Mouse (Mus musculus): Measurements from ENCODE around the gene Gm37240.
A peak's percentile ranks its signal among the peaks of the same experiment; 100 is the strongest.

The Gm37240 gene

DNA sequence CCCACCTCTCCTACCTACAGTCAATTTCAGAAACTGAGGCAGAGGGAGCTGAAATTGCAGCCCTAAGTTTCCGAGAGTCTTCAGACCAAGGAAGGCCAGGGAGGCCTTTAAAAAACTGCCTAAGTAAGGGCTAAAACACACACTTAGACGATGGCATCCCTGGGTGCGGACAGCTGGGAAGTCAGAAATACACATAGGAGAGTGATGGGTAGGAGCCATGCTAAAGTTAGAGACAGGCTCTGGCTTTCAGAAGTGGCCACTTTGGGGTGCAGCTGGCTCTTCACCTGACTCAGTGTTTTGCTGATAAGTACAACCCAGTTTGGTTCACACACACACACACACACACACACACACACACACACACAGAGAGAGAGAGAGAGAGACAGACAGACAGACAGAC, 778.9 kb downstream of the Gm37240 start:
- DNase-seq = no peak

DNA sequence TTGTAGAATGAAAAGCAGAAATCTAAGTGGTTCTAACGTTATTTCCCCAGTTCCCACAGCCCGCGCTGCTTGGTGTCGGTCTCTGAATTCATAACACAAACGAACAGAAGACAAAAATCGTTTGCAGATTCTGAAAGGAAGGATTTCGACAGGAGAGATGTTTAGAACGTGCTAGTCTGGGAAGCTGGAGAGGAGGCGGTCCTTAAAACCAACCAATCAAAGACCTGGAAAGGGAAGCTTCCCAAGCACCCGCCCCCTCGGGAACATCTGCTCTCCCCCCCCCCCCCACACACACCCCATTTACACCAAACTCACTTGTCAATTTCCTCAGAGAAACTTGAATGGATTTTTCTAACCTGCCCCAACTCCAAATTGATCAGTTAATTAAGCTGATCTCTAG, 780.4 kb downstream of the Gm37240 start:
- no peak for DNase-seq

DNA sequence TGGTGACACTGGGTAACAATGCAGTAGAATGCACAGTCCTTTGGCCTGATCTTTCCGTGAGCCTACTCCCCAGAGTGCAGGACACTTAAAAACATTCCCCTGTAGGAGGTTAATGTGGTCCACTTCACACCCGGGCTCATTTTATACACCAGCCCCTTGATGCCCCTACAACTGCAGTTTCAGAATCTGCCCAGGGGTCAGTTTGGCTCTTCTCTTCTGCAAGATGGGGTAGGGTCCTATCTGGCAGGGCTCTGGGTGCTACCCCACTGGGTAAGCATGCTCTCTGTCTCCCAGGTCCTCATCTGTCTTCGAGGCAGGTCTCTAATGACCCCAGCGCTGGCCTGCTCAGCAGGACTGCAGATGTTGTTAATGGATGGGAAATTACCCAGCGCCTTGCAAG, 783.0 kb downstream of the Gm37240 start:
- DNase-seq = no peak

DNA sequence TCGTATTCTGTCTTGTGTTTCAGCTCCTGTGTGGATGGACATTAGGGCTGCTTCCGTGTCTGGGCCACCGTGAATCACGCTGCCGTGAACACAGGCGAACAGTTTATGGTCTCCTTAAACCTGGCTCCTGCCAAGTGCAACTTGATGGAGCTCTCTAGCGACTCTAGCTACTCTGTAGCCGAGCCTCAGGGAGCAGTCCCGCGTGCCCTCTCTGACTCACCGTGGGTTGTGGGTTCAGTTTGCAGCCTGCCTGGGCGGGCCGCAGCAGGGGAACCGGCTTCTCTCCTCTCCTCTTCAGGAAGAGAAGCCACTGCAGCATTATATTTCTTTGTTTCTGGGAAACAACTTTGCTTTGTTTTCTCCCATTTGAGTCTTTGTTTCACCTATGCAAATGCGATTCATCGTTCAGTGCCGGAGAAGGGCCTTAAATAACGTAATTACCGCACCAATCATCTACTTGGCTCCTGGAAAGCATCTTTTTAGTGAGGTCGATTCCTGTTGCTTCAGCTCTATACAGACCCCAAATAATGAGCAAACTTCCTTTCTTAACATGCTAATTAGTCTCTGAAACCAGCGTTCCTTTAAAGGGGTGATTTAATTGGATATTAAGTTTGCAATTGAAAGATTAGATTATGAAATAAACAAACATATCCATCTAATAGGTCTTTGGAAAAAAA, 806.3 kb downstream of the Gm37240 start:
- DNase-seq = peak; percentile 5

DNA sequence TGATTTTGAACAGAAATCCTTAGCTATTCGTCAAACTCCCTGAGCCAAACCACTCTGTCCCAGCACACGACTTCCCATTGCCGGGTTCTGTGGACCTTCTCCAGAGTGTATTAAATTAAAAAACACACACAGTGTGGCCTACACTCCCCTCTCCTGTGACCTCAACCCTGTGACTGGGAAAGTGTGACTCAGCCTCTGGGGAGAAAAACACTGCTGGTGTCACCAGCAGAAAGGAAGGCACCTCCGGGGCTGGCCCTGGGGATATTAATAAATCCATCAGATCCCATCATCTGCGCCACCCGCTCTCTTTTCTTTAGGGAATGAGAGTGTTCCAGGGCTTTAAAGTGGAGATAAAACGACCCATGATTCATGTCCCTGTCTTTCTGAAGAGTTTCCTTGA, 823.2 kb downstream of the Gm37240 start:
- no peak for DNase-seq

DNA sequence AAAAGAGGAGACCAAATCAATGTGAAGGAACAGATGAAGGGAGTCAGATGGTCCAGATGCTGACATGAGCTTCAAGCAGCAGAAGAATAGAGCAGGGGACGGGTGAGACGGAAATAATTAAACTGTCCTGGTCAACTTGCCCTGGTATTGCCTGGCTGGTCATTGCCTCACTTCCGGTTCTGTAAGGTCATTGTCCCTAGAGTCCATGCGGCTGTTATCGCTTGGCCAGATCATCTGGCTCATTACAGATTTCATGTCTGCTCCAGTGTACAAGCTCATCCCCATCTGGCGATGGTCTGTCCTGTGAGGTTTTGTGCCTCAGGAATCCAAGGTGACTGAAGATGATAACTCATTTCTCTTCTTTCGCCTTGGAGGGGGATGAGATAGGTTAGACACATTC, 827.2 kb downstream of the Gm37240 start:
- DNase-seq = no peak

DNA sequence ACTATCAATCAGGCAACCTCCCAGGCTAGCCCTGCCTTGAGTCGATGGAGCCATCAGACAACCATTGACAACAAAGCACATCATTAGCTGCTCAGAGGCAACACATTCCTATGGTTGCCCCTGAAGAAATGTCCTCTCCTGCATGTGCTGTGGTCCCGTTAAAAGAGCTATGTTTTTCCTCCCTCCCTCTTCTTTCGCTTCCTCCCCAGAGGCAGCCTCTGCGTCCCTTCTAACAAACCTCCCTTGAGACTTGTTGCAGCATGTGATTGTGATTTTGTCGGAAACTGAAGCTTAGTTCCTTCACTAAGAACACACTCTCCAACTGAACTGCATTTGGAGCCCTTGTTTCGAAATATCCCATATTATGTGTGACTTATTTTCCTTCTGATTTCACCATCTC, 830.1 kb downstream of the Gm37240 start:
- no peak for DNase-seq

DNA sequence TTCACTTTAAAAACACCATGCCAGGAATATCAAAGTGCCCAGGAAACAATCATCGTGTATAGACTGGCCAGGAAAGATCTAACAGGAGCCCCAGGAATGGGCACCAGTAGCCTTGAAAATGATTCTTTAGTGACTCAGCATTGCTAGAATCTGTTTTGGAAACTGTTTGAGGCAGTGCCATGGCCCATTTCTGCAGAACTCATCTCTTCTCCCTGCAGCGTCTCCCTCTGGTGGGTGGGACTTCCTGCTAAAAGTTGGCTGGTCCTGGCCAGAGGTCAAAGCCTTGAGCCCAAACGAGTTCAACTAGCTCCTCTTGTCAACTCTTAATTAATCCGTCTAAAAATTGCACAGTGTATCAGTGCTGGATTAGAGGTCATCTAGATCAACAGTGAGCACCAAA, 833.8 kb downstream of the Gm37240 start:
- no peak for DNase-seq

DNA sequence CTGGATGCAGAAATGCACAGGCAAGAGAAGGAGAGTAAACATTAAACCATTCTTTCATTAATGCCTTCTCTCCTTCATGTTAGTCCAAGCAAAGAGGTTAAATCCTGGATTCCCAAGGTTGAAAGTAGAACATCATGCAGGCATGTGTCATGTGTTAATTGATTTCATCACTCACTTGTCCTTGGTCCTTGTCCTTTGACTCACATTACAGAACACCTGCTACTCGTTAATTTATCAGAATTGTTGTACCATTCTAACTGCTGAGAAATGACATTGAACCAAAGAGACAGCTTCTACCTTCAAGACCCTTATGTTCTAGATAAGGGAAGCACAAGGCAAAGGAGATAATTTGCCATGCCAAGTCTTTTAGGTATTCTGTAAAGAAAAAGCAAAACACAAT, 835.1 kb downstream of the Gm37240 start:
- DNase-seq = no peak

DNA sequence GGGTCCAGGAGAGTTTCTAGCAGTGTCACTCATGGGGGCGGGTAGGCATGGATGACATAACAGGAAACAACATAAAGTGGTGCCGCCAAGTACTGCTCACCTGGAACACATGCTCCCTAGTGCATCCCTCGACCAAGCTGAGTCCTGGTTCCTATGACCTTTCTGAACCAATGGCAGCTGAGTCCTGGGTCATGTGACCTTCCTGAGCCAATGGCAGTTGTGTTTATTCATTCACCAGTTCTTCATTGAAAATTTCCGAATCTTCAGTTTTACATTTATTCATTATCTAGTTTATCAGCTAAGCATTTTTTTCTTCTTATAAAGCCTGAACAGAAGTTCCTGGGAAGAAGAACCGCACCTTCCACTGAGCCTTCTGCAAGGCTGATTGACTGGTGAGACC, 838.7 kb downstream of the Gm37240 start:
- no peak for DNase-seq

DNA sequence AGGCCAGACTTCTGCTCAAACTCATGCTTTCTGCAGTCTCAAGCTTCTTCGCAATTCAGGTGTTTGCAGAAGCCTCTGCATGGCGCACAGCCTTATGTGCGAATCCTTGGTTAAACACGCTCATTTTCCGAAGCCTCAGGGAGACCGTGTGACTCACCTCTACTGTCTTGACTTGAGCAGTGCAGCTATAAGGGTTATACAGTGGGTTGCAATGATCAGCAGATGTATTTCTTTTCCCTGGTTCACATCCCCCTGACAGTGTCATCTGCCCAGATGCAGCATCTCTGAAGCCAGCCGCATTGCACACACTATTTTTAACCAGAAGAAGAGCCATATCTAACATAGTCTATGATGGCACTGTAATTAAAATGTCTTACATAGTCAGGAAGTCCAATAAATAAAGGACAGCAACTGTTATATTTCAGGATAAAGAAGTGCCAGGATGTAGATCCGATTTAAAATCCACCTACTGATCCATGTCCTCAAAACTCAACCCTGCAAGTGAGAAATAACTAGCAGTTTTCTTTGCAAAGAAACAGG, 843.6 kb downstream of the Gm37240 start:
- DNase-seq = no peak

DNA sequence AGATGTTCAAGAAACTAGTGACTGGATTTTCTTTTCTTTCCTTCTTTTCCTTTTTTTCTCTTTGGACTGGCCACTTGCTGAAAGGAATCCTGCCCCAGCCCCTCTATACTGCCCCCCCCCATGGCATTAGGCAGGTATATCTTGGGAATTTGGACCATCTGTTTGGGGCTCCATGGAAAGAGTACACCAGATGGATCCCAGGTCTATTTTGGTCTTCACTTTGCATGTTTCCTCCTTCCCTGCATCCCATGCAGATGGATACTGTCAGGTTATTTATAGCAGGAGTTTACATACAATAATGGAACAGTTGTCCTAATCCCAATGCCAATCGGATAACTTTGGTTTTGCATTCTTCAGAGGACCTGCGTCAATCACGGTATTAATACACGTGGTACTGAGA, 845.2 kb downstream of the Gm37240 start:
- no peak for DNase-seq

DNA sequence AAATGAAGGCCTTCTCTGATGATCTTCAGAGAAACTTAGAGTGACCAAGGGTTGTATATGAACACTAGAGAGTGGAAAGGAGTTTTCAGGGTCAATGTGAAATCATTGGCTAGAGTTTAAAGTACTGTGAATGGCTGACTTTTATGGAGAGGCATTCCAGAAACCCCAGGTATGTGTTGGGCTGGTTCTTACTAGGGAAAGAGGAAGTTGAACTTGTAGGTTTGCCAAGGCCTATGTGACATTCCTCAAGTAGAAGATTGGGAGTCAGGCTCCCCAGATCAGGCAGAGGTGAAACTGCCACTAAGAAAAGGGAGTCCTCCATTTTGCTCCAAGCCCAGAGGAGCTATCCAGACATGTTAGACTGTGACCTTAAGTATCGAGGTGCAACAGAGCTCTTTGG, 858.2 kb downstream of the Gm37240 start:
- DNase-seq = peak; percentile 58

DNA sequence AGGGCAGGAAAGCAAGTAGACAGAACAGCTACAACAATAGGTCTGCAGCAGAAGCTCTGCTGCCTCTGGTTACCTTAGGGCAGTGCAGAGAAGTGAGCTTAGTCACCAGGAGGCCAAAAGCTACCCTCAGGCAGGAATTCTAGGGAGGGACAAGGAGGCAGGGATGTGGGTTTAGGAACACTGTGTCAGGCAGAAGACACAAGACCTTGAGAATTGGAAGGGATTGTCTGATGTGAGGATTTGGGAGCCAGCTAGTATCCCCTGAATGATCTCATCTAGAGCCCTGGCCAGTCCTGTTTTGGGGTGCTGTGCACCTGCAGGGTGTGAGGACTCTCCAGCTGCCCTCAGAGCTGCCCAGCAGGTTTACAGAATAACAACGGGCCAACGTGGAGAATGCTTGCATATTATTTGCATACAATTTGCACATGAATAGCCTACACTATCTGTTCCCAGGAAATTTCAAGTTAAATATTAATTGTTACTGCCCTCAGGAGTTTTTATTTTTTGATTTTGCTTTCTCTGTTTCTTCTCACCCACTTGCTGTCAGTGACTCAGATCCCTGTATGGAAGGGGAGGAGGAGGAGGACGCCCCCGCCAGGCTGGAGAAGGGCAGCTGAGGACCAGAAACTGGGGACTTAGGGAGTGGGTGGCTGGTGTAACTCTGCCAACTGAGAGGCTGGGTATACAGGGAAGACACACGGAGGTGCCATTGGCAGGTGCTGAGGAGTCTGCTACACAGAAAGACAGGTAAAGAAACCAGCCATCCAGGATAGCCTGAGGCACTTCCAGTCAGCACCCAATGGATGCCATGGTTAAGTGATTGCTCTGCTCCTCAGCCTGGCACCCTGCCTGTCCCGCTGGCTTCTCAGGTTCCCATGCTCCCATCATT, 862.3 kb downstream of the Gm37240 start:
- peak; percentile 72 for DNase-seq

DNA sequence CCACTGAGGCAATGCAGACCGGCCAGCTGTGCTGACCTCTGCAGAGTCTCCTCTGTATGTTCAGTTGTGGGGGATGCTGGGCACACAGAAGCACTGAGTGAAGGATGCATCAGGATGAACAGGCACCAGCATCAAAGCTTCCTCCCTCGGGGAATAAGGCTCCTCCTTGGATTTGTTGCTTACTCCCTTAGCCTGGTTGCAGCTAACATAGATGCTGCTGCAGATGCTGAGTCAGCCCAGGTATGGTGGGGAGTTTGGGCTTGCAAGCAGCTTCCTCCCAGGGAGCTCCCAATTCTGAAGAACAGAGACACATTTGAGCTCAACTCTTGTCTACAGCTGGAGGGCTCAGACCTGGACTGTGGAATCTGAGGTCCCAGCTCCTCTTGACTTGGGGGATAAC, 863.1 kb downstream of the Gm37240 start:
- DNase-seq = no peak

DNA sequence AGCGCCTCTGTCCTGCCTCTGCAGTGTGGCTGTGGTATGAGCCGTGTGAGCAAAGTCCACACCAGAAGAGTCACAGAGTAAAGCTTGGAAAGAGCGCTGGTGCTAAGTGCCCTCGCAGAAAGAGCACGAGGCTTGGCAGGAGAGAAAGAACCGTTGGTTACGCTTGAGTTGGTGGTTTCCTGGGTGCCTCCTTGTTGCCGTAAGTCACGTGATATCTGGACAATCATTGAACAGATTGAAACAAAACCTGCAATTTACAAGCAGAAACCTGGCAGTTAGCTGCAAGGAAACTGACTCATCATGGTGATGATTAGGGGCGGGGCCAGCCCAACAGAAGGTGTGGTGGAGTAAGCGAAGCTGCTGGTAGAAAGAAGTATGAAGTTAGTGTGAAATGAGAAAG, 864.5 kb downstream of the Gm37240 start:
- peak; percentile 93 for DNase-seq

DNA sequence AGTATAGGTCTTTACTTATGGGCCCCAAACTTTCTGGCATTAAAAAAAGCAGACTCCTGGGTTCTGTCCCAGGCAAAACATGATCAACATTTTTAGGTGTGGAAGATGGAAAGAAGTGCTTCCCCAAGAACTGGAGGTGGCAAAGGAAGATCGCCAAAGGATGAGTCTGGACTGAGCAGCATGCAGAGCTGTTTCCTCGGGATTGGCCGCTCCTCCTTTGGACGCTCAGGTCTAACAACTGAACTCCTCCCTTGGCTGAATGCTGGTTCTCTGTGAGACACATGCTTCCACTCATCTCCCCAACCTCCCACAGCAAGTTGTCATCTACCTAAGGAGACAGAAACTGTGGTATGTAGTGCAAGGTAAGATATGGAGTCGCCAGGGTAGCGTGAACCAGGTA, 865.5 kb downstream of the Gm37240 start:
- no peak for DNase-seq

DNA sequence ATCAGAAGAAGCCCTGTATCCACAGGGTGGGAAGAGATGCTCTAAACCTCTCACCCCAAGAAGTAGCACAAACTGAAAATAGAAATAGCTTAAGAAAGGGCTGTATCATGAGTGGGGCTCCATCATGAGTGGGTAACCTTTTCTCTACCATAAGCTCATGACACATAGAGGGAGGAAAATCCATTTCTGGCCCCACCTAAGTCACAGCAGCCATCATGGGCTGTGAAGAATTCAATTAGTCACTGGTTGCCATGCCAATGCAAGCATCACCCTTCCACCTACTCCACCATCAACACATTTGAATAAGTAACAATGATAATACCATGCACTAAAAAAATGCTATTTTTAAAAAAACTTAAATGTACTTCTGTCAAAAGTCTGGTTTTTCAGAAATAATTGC, 867.2 kb downstream of the Gm37240 start:
- no peak for DNase-seq

DNA sequence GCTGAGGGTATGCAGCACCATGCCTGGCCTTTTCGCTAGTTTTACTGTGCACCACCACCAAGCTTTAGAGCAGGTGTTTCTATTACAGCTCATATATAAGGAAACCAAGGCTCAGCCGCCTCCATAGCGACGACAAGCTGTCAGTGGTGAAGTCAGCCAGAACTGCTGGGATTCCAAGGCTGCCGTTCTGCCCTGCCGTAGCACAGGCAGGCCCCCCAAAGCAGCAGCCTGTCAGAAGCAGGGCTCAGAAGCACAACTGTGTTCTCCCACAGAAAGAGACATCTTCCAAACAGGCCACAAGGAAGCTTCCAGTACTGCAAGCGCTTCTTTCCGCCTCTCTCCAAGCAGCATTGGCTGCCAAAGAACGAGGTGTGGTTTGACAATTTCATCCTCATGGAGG, 871.7 kb downstream of the Gm37240 start:
- no peak for DNase-seq

DNA sequence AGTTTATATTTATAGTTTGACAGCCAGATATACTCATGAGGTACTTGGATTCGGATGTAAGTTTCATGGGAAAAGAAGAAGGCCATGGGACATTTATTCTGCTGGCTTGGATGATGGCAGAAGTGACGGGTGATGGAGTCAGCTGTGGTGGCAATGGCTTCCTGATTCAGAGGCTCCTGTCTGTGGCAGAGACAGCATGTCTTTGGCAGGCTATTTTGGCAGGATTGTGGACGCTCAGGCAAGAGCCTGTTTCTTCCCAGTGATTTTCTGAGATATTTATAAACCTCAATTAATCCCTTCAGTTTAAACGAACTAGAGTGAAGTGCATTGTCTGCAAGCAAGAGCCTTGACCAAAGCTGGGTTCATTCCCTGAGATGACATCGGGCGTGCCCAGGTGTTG, 874.4 kb downstream of the Gm37240 start:
- no peak for DNase-seq

DNA sequence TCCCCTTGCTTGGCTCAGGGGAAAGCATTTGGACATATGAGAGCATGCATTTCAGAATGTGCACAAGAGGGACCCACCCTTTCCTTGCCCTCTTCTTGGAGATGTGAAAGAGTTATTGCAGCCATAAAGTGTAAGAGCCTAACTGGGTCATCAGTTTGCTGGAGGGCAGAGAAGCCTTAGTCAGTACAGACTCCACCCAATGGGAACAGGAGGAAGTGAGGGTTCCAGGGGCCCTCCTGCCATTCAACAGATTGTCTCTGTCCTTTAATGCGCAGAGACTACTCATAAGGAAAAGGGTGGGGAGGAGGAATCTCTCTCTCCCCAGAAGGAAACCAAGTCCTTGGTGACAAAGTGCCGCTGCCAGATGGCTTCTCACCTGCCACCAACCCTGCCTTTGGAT, 882.1 kb downstream of the Gm37240 start:
- DNase-seq = no peak

DNA sequence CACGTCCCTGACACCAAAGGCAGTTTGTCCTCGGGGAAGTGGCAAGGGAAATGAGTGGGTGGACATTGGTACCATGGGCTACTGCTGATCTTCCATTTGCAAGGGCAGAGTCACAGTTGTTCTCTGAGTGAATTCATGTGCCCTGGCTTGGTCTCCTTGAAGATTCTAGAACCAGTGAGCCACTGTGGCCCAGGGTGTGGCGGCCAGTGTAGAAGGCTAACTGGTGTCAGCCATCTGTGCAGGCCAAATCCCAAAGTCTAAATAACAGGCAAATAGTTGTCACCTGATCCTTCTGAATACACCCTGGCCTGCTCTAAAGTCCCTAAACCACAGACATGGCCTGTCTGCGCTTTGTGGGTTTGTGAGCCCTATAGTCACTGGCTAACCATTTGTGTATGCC, 898.4 kb downstream of the Gm37240 start:
- no peak for DNase-seq

DNA sequence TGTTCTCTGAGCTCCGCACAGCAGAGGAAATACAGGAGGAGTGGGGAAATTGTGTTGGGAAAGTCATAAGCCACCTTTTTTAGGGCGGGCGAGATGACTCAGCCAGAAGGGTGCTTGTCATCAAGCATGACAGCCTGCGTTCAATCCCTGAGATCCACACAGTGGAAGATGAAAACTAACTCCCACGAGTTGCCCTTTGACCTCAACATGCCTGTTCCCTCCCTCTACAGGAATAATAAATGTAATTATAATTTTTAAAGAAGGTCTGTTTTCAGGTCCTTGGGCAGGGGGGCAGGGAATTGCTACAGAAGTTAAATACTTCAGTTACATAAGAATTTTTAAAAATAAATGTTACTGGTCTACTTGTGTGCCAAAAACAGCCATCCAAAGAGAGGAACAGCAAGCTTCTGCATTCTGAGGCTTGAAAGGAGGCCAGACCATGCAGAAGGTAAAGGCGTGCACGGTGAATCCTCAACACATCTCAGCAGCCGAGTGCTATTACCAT, 902.1 kb downstream of the Gm37240 start:
- no peak for DNase-seq

DNA sequence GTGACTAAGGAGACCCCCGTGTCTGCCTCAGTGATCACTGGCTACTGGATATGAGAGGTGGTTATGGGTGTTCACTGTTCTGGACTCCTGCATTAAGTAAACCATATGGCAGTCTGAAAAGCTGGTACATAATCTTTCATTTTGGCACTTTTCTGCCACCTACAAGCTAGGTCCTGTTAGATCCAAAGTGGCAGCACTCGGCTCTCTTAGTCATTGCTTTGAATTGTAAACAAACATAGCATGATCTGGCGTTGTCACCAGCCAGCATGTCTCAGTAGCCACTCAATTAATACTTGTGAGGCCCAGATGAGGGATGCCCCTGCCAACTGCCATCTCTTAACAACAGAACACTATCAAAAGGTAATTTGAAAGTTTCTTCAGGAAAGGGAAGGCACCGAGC, 904.6 kb downstream of the Gm37240 start:
- no peak for DNase-seq
